Mouse (Mus musculus) C2C12 (cell line): ENCODE results near the gene Hist1h2ag.

Experiments used
- CEBPB ChIP-seq: IDR thresholded peaks from one replicate; pipeline ENCODE4 v1.6.1; 2011; ENCODE audit warnings: low read depth, mild to moderate bottlenecking, control low read depth, moderate library complexity
- CTCF ChIP-seq: IDR thresholded peaks from one replicate; pipeline ENCODE4 v1.5.1; 2011; ENCODE audit not compliant: control insufficient read depth, insufficient read depth, insufficient read length
- MYOD1 ChIP-seq: IDR thresholded peaks from one replicate; pipeline ENCODE4 v1.6.1; 2011; ENCODE audit warnings: low read depth; ENCODE audit not compliant: control insufficient read depth, insufficient read length
- MYOG ChIP-seq: IDR thresholded peaks from one replicate; pipeline ENCODE4 v1.6.1; 2011; ENCODE audit not compliant: control insufficient read depth, insufficient read length; ENCODE audit errors: extremely low read depth
- USF1 ChIP-seq: IDR thresholded peaks from one replicate; pipeline ENCODE4 v1.6.1; 2011; ENCODE audit warnings: low read depth, mild to moderate bottlenecking, control low read depth, moderate library complexity

GRCm38 (mm10) chr13:21994896-21995295, 47.8 kb downstream of the Hist1h2ag start:
- no peak for TF ChIP-seq MYOD1
- no peak for TF ChIP-seq CTCF
- TF ChIP-seq USF1 = no peak
- no peak for TF ChIP-seq CEBPB
- TF ChIP-seq MYOG = no peak
